Mouse (Mus musculus): ENCODE results near the gene Nenf.

The Nenf gene

DNA sequence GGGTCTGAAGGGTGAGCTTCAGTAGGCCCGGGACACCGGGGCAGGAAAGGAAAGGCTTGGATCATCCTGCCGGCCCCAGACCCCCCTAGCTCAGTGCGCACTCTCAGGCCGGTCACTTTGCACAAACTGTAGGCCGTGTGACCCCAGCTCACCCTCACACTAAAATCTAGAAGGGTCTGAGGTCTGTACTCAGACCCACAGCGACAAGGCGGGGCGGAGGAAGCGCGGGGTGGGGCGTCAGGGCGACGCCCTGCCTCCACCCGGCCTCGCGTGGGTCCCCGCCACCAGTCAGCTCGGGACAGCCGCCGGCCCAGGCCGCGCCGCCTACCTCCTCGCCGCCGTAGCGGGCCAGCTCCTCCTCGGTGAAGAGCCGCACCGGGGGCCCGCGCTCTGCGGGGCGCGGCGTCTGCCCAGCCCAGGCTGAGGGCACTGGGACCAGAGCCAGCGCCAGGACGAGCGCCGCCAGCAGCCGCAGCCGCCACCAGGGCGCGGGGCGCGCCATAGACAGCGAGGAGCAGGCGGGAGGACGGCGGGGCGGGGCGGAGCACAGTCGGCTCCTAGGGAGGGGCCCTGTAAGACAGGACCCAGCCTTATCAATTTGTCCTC lies at the start of gene Nenf:
Gene Nenf, minus strand, starts transcription at position 604 of the 606 bp plus-strand sequence.
- DNase-seq (ENCODE audit: low read depth, low spot score) = peak; percentile 32

GRCm38 (mm10) chr1:191364477-191364876 lies 46.5 kb upstream of the Nenf start:
- peak; percentile 33 for DNase-seq (ENCODE audit: low read depth, low spot score)

DNA sequence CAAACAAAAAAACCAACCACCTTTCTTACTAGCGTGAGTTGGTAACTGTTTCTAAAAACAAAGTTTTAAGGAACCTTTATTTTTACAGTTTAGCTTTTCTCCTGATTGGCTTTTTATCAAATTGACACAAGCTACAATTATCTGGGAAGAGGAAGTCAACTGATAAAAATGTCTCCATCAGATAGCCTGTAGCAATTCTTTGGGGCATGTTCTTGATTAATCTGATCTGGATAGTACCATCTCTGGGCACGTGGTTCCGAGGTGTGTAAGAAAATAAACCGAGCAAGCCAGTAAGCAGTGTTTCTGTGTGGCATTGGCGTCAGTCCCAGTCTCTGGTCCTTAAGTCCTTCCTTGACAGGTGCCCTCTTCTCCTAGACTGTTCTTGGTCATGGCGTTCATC lies 44.4 kb upstream of the Nenf start:
- no peak for DNase-seq (ENCODE audit: low read depth, low spot score)

GRCm38 (mm10) chr1:191359478-191359877 lies 41.5 kb upstream of the Nenf start:
- no peak for DNase-seq (ENCODE audit: low read depth, low spot score)

- no peak for DNase-seq (ENCODE audit: low read depth, low spot score)
Observed at GRCm38 (mm10) chr1:191356936-191357335, 38.9 kb upstream of the Nenf start.

- DNase-seq (ENCODE audit: low read depth, low spot score) = no peak
Observed at GRCm38 (mm10) chr1:191353836-191354235, 35.8 kb upstream of the Nenf start.

GRCm38 (mm10) chr1:191352786-191353488 lies 34.9 kb upstream of the Nenf start:
- peak; percentile 35 for DNase-seq (ENCODE audit: low read depth, low spot score)

DNA sequence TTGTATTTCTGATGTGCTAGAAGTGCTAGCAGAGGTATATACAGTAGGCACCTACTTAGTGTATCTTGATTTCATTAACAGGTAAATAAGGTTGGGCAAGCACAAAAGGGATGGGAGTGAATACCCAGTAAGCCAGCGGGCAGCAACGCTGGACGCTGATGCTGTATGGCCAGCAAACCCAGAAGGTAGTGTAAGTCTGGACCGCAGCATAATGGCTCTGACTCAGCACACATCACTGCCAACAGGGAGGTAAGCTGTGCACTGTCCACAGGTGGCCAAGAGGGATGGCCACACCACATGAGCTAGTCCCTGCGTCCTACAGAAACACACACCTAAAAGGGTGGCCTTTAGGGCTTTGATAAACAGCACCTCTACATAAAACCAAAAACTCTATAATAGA lies 32.4 kb upstream of the Nenf start:
- no peak for DNase-seq (ENCODE audit: low read depth, low spot score)

DNA sequence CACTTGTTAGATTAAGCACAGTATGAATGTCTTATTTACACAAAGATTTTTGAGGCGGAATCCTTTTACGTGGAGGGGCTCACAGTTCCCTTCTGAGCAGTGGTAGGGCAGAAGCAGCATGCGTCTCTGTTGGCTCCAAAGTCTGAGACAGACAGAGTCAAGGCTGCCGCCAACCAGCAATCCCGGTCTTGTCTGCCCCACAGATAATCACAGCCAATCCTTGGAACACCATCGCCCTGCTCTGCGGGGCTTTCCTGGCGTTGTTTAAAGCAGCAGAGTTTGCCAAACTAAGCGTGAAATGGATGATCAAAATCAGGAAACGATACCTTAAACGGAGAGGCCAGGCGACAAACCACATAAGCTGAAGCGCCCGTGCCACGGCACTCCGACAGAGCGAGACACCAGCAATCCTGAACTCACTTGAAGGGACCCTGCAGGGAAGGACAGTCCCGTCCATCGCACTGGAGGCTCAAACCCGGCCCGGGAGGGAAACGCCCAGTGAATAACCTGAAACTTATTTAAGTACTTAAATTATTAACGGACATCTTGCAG lies 31.6 kb upstream of the Nenf start:
- no peak for DNase-seq (ENCODE audit: low read depth, low spot score)

GRCm38 (mm10) chr1:191348996-191349395 lies 31.0 kb upstream of the Nenf start:
- DNase-seq (ENCODE audit: low read depth, low spot score) = no peak

- DNase-seq (ENCODE audit: low read depth, low spot score) = no peak
Observed at GRCm38 (mm10) chr1:191348592-191348991, 30.6 kb upstream of the Nenf start.

GRCm38 (mm10) chr1:191347602-191348001 lies 29.6 kb upstream of the Nenf start:
- no peak for DNase-seq (ENCODE audit: low read depth, low spot score)

- no peak for DNase-seq (ENCODE audit: low read depth, low spot score)
Observed at GRCm38 (mm10) chr1:191340530-191340929, 22.5 kb upstream of the Nenf start.

GRCm38 (mm10) chr1:191339876-191340275 lies 21.9 kb upstream of the Nenf start:
- DNase-seq (ENCODE audit: low read depth, low spot score) = no peak

GRCm38 (mm10) chr1:191334500-191334899 lies 16.5 kb upstream of the Nenf start:
- no peak for DNase-seq (ENCODE audit: low read depth, low spot score)

GRCm38 (mm10) chr1:191330356-191330755 lies 12.4 kb upstream of the Nenf start:
- DNase-seq (ENCODE audit: low read depth, low spot score) = no peak

GRCm38 (mm10) chr1:191328019-191328441 lies 10.0 kb upstream of the Nenf start:
- no peak for DNase-seq (ENCODE audit: low read depth, low spot score)

- DNase-seq (ENCODE audit: low read depth, low spot score) = no peak
Observed at GRCm38 (mm10) chr1:191327258-191327657, 9.3 kb upstream of the Nenf start.

- DNase-seq (ENCODE audit: low read depth, low spot score) = peak; percentile 37
Observed at GRCm38 (mm10) chr1:191326233-191326882, 8.4 kb upstream of the Nenf start.

GRCm38 (mm10) chr1:191325726-191326232 lies 7.8 kb upstream of the Nenf start, which contains the start of gene Tmem206:
Gene Tmem206 (plus strand): TSS chr1:191325912.
- DNase-seq (ENCODE audit: low read depth, low spot score) = peak; percentile 95

DNA sequence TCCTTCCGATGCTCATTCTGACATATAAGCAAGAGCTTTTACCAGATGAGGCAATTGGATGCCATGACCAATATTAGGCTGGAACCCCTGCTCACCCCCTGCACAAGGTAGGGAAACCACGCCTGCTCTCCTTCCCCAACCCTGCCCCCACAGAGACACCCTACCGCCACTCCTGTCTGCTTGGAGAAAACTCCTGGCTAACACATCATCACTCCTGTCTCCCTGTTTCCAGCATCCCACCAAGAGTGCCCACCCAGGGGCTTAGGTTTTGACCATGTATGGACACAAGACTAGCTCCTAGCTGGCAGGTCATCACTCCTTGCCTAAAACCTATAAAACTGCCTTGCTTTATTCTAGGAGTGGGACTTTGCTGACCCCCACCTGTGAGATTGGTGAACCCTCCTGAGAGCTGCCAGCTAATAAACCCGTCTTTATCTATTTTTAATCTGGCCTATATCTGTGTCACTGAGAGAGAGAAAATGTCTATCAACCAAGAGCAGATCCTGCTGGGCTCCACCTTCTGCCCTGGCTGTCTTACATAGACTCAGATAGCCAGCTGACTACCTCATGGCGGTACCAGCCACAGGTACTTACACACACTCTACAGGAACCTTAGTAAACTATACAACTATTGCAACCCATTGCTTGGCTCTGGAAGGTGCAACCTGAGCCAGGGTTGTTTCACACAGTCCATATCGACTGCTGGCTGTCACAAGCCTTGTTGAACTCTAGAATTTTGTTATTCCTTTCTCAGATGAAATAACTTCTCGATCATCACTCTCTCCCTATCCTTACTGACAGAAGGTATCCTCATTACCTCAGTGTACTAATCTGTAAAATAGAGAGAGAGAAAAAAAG lies 7.0 kb upstream of the Nenf start:
- no peak for DNase-seq (ENCODE audit: low read depth, low spot score)
